Mouse (Mus musculus) granulocyte monocyte progenitor cell, adult 5-6 weeks (primary cell): Measurements from ENCODE around the gene Duxbl2. TPM values are rescaled to one million over a fixed set of nuclear protein-coding genes. Genes with fewer than 3 reads are reported as not detected.
"Not testable (repeated sequence)": the region's sequence is repeated elsewhere in the genome, so short reads cannot be mapped to it uniquely, and the experiment has no call there.

ENCODE experiments used
- ATAC-seq: replicated peaks from 2 replicates; pipeline ENCODE4 v1.8.0; 2016; ENCODE audit warnings: mild to moderate bottlenecking, moderate TSS enrichment, inconsistent platforms; ENCODE audit not compliant: poor library complexity, severe bottlenecking
- total RNA-seq, 2 experiments: library from RNA; stranded (forward) in 1 of 2; stranded (reverse) in 1 of 2; fragments of 200-712, 200-1000 nt in 1 of 2; fragments of >200 nt in 1 of 2; fragmentation: Nextera tagmentation in 1 of 2; gene quantifications; 2 replicates each; pipeline ENCODE4 v1.2.3; 2014 to 2017

The Duxbl2 gene
- not detected in 2 replicates for total RNA-seq (2014; fragmentation: Nextera tagmentation)
- total RNA-seq (2017), result not detected in 2 replicates

DNA sequence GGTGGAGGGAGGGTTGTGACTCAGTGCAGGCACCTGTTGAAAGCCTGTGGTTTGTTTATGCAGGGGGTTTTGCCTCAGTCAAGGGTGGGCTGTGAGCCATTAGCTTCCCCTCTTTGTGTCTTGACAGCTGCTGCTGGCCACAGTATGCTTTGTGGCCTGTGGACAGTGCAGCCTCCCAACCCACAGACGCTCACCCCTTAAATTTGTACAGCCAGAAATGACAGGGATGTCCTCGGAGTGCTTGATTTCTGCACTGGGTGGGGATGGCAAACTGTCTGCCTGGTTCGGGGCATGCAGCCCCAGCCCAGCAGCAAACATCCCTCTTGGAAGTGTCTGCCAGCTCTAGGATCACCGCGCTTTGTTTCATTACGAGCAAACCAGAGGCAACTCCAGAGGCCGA is at the start of gene Duxbl2:
Gene Duxbl2, plus strand, starts transcription at position 200 of the 400 bp plus-strand sequence.
- peak; percentile 17; the same call in 1 of the 2 replicates for ATAC-seq

DNA sequence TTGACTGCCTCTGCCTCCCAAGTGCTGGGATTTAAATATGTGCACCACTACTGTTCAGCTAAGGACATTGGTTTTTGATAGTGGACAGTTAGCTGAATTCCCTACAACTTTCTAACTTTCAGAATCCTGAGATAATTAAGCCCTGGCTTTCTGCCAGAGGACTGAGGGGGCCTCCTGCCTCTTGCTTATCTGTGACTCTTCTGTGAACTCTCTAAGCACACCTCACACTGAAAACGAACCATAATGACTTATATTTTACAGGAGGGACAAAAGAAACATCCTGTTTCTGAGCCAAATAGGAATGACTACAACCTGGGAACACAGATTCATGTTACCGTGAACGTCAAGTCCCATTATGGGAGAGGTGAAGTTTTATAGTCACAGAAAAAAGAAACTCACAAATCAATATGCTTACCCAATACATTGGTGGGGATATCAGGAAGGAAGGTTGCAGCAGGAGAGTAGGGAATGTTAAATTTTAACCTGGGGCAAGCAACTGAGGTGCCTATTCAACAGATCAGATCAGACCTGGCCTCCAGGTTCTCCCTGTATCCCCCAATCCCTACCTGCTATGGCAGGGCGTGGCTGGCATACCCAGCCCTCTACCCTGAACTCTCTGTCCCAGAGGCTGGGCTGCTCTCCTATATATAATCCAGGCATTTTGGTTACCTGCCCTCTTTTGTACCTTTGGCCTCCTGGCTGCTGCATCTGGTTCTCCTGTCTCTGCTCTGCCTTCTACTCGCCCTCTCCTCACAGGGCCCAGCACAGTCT is 41.3 kb upstream of the Duxbl2 start:
- ATAC-seq, result not testable (repeated sequence)

DNA sequence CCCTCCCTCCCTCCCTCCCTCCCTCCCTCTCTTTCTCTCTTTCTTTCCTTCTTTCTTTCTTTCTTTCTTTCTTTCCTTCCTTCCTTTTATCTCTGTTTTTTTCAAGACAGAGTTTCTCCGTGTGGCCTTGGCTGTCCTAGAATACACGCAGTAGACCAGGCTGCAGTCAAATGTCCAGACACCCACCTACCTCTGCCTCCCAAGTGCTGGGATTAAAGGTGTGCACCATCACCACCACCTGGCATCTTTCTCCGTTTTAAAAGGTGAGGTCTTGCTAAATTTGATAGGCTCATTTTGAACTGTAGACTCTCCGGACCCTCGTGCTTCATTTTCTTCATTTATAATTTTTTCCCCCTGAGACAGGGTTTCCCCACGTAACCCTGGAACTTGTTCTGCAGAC is 36.9 kb upstream of the Duxbl2 start, which contains the start of gene Cphx2:
Gene Cphx2, plus strand, starts transcription at position 301 of the 400 bp plus-strand sequence.
- not testable (repeated sequence) for ATAC-seq

DNA sequence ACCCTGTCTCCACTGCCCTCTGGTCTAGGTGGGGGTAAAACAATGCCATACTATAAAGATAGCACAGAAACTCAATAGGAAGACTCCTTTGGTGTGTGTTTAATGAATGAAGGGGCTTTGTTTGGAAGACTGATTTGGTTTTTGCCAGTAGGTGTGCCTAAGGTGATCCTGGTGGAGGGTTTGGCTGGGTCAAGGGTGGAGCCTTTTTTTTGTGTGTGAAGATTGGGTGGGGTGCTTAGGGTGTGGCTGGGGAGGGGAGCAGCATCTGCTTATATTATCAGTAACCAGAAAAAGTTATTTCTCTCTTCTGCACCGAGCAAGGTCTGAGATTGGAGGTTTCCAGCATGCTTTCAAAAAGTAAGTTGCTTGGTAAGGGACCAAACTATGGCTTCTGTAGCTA is 36.2 kb upstream of the Duxbl2 start, which contains the start of gene Cphx3:
Gene Cphx3, plus strand, starts transcription at position 301 of the 400 bp plus-strand sequence.
- ATAC-seq, result not testable (repeated sequence)

DNA sequence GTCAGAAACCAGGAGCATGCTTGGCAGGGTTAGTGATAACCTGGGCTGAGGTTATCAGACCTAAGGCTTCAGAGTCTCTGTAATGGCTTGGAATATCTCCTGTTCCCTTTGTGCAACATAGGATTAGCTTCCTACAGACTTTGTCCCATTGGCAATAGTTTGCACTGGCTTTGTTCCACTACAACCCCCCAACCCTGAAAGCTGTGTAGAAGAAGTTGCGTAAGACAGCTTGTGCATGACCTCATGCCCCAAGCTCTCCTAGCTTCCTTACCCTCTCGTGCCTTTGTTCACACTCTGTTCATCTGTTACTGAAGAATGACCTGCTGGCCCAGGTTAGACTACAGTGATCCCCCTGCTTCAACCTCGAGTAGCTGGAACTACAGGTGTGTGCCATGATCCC is 20.5 kb upstream of the Duxbl2 start:
- 0 out of 2 replicates have a peak, but pooled peaks have one; percentile 12 for ATAC-seq

DNA sequence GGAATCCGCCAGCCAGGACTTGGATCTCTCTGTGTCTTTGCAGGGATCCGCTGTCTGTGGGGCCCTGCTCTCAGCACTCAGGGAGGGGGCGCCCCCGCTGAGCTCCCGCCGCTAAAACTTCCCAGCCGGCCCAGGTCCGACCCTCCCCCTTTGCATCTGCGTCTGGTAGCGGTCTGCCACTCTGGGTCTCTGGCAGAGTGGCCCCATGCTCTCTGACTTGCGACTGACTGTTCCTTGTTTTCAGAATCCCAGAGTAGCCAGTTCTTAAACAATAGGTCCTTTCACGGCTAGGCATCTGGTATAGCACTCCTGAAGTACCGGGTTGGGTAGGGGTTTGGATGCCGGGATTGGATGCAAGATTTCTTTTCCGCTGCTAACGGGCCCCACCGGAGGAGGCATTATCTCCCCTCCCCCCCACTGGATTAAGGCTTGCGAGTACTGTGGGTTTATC is 426 bp downstream of the Duxbl2 start:
- ATAC-seq, result peak; percentile 33; the same call in 1 of the 2 replicates

DNA sequence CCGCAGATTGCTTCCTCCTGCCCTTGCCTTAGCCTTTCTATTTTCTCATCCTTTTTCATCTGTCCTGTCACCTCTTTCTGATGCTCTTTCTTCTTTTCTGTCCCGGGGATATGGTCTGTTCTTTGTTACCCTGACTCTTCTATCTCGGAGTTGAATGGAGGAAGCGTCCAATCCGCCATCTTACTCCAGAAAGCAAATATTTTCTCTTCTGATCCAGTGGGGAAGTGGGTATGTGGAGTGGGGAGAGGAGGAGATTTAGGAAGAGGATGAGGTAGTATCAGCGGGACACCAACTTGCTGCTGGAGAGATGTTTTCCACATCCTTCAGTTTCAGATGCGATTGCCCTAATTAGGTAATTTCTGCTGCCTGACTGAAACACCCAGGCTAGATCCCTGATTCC is 946 bp downstream of the Duxbl2 start:
- ATAC-seq, result not testable (repeated sequence)

DNA sequence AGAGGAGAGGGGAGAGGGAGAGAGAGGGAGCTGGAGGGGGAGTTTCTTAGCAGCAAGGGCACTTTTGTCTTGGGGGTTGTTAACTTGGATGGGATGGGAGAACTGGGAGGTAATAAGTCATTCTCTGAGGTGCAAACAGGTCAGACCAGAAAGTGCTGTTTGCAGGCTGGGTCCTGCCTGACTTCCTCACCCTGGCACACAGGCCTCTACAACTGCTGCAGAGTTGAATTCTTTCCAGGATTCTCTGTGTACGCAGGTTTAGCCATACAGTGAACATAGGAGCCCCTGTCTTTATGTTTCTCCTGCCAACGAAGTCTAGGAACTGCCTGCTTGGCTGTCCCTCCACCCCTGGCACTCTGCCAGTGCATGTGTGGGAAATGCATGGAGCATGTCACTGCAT is 28.9 kb downstream of the Duxbl2 start:
- ATAC-seq, result not testable (repeated sequence)

DNA sequence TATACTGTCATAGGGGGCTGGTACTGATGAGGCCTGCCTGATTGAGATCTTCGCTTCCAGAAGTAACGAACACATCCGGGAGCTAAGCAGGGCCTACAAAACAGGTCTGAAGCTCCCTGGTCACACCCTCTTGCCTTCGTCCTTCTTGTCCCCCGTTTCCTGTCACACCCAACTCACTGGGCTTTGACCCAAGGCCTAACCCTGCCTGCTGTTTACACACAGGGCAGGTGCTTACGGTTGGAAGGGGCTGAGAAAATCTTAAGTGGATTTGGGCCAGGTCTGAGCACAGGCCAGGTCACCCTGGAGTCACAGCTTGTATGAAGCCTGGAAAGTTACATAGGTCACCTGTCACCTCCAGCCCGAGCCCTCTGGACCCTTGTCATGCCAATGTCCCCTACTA is 37.9 kb downstream of the Duxbl2 start:
- ATAC-seq, result not testable (repeated sequence)

DNA sequence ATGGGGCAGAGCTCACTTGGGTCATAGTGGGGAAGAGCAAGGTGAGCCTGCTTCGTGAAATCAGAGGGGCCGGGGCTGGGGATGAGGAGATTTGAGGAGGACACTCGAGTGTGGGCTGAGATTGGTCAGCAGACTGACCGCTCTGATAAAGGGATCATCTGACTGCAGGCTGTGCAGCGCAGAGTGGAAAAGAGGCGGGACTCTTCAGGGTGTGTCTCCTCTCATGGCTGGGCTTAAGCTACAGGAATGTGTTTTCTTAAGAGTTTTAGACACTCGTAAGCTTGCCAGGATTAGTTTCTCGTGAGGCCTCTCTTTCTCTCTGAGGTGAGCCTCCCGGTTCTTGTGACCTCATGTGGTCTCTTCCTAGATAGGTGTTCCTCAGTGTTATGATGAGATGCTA is 43.0 kb downstream of the Duxbl2 start:
- ATAC-seq, result not testable (repeated sequence)

DNA sequence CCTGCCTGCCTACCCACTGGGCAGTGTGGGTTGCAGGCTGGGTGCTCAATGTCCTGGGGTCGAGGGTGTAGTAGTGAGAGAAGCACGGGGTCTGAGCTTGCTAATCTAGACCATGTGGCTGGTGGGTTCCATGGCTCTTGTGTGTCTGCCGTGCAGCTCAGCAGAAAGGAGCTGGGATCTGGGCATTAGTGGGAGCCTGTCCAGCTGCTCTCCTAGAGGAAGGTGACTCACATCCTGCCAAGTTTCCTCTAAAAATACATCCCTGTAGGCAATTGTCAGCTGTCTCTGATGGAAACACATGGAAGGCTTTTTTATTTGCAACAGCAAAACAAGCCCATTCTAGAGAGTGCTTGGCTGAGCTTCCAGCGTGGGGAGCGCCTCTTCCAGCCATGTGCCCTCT is 44.3 kb downstream of the Duxbl2 start:
- not testable (repeated sequence) for ATAC-seq

DNA sequence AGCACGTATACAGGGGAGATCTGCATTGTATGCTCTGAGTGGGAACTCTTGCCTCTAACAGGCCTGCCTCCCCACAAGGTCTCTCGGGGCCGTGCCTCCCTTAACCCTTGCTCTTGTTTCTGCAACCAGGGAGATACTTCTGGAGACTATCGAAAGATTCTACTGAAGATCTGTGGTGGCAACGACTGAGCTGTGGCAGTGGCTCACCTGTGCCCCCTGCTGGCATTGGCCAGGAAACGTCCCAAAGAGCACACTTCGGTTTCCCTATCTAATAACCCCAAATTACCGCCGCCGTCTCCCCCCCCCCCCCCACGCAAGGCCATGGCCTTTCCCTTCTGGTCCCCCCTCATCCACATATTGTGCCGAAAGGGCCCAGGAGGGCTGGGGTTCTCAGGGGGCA is 47.1 kb downstream of the Duxbl2 start:
- ATAC-seq, result peak; percentile 78

DNA sequence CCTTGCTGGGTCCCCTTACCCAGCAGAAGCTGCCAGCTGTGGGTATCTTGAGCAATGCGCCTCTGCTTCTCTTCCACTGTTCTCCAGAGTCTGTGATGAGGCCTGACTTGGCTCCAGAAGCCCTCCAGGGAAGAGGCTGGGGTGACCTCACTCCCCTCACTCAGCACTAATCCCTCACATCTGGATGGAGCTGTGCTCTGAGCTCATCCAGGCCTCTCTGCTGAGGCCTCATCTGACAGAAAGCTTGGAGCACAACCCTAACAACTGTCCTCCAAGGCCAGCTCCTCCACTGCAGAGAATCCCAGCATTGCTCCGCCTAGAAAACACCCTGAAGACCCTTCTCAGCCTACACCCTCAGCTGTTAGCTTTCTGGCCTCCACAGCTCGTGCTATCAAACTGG is 55.8 kb downstream of the Duxbl2 start:
- not testable (repeated sequence) for ATAC-seq

DNA sequence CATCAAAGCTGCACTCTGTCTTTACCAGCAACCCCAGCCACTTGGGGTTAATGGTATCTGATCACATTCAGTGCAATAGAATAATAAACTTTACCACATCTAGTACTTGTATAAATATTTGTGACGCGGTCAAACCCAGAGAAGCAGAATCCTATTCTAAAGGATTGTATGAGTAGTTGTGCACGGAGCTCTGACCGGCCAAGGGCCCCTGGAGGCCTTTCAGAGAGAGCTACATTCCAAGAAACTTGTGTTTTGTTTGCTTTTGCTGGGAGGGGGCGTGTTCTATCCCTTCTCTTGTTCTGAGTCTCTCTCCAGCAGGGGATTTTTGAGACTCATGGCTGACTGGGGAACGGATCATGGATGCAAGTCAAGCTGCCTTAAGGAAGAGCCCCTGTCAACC is 56.9 kb downstream of the Duxbl2 start:
- ATAC-seq, result not testable (repeated sequence)

Other genes starting within 250 kb of the Duxbl2 start
- not detected in 2 replicates for gene Plac9a, start 215.2 kb upstream of the Duxbl2 start, total RNA-seq (2014; fragmentation: Nextera tagmentation)
- not detected in 2 replicates for gene Plac9a, start 215.2 kb upstream of the Duxbl2 start, total RNA-seq (2017)
- 16.4 and 19.6 TPM in 2 replicates for gene Tmem254a, start 190.7 kb upstream of the Duxbl2 start, total RNA-seq (2014; fragmentation: Nextera tagmentation)
- gene Tmem254a, start 190.7 kb upstream of the Duxbl2 start, total RNA-seq (2017), result 0.21 and 0.95 TPM in 2 replicates
- gene Cphx1, start 180.0 kb upstream of the Duxbl2 start, total RNA-seq (2014; fragmentation: Nextera tagmentation), result not detected in 2 replicates
- gene Cphx1, start 180.0 kb upstream of the Duxbl2 start, total RNA-seq (2017), result not detected in 2 replicates
- gene Duxbl1, start 139.8 kb upstream of the Duxbl2 start, total RNA-seq (2014; fragmentation: Nextera tagmentation), result not detected in 2 replicates
- gene Duxbl1, start 139.8 kb upstream of the Duxbl2 start, total RNA-seq (2017), result not detected in 2 replicates
- gene Gm9780, start 75.6 kb upstream of the Duxbl2 start, total RNA-seq (2014; fragmentation: Nextera tagmentation), result not detected in 2 replicates
- gene Gm9780, start 75.6 kb upstream of the Duxbl2 start, total RNA-seq (2017), result not detected in 2 replicates
- 20.9 and 37.8 TPM in 2 replicates for gene Tmem254c, start 51.0 kb upstream of the Duxbl2 start, total RNA-seq (2014; fragmentation: Nextera tagmentation)
- gene Tmem254c, start 51.0 kb upstream of the Duxbl2 start, total RNA-seq (2017), result 28.1 and 32.1 TPM in 2 replicates
- not detected in 2 replicates for gene Cphx2, start 36.8 kb upstream of the Duxbl2 start, total RNA-seq (2014; fragmentation: Nextera tagmentation)
- not detected in 2 replicates for gene Cphx2, start 36.8 kb upstream of the Duxbl2 start, total RNA-seq (2017)
- not detected in 2 replicates for gene Cphx3, start 36.1 kb upstream of the Duxbl2 start, total RNA-seq (2014; fragmentation: Nextera tagmentation)
- not detected in 2 replicates for gene Cphx3, start 36.1 kb upstream of the Duxbl2 start, total RNA-seq (2017)
- not detected in 2 replicates for gene Plac9b, start 64.1 kb downstream of the Duxbl2 start, total RNA-seq (2014; fragmentation: Nextera tagmentation)
- gene Plac9b, start 64.1 kb downstream of the Duxbl2 start, total RNA-seq (2017), result not detected in 2 replicates
- gene Tmem254b, start 88.7 kb downstream of the Duxbl2 start, total RNA-seq (2014; fragmentation: Nextera tagmentation), result 19.6 and 36.4 TPM in 2 replicates
- 10.7 and 11.6 TPM in 2 replicates for gene Tmem254b, start 88.7 kb downstream of the Duxbl2 start, total RNA-seq (2017)
- not detected in 2 replicates for gene Duxbl3, start 139.6 kb downstream of the Duxbl2 start, total RNA-seq (2014; fragmentation: Nextera tagmentation)
- gene Duxbl3, start 139.6 kb downstream of the Duxbl2 start, total RNA-seq (2017), result not detected in 2 replicates